Mouse (Mus musculus) mature B cell (primary cell): ENCODE data around the gene Rasgrp2.

Experiments
- in situ Hi-C: fragments of 300-500 bp; cut with MboI; formaldehyde crosslinking; loops from 2 replicates; pipeline ENCODE4 v1.14.3; 2019

Gene Rasgrp2

GRCm38 (mm10) chr19:6407816-6408510 lies 8.8 kb downstream of the Rasgrp2 start:
- in situ Hi-C loops: no loop called here

- in situ Hi-C loops: no loop called here
Observed at GRCm38 (mm10) chr19:6408749-6409148, 9.6 kb downstream of the Rasgrp2 start.

- in situ Hi-C loops: no loop called here
Observed at GRCm38 (mm10) chr19:6409176-6409575, 10.0 kb downstream of the Rasgrp2 start.

GRCm38 (mm10) chr19:6409936-6410335 lies 10.8 kb downstream of the Rasgrp2 start:
- in situ Hi-C loops: no loop called here

- in situ Hi-C loops: no loop called here
Observed at GRCm38 (mm10) chr19:6412798-6413197, 13.7 kb downstream of the Rasgrp2 start.

GRCm38 (mm10) chr19:6415454-6415853 lies 16.3 kb downstream of the Rasgrp2 start:
- in situ Hi-C loops: no loop called here

GRCm38 (mm10) chr19:6416124-6416770 lies 17.1 kb downstream of the Rasgrp2 start:
- in situ Hi-C loops: no loop called here

GRCm38 (mm10) chr19:6416894-6417761 lies 18.0 kb downstream of the Rasgrp2 start:
- in situ Hi-C loops: no loop called here

- in situ Hi-C loops: no loop called here
Observed at GRCm38 (mm10) chr19:6418233-6418879, 19.2 kb downstream of the Rasgrp2 start, which contains the start of gene Nrxn2. TSS of gene Nrxn2 (plus strand) at chr19:6418731.

GRCm38 (mm10) chr19:6418984-6419692 lies 20.0 kb downstream of the Rasgrp2 start:
- in situ Hi-C loops: no loop called here

- in situ Hi-C loops: no loop called here
Observed at GRCm38 (mm10) chr19:6419805-6420310, 20.7 kb downstream of the Rasgrp2 start.

GRCm38 (mm10) chr19:6420481-6421210 lies 21.5 kb downstream of the Rasgrp2 start:
- in situ Hi-C loops: no loop called here

GRCm38 (mm10) chr19:6421211-6421590 lies 22.1 kb downstream of the Rasgrp2 start:
- in situ Hi-C loops: no loop called here

- in situ Hi-C loops: no loop called here
Observed at GRCm38 (mm10) chr19:6422014-6422413, 22.9 kb downstream of the Rasgrp2 start.

GRCm38 (mm10) chr19:6423241-6423640 lies 24.1 kb downstream of the Rasgrp2 start:
- in situ Hi-C loops: no loop called here

- in situ Hi-C loops: no loop called here
Observed at GRCm38 (mm10) chr19:6424137-6424881, 25.2 kb downstream of the Rasgrp2 start.

GRCm38 (mm10) chr19:6425595-6425994 lies 26.5 kb downstream of the Rasgrp2 start:
- in situ Hi-C loops: no loop called here

GRCm38 (mm10) chr19:6426703-6427500 lies 27.8 kb downstream of the Rasgrp2 start:
- in situ Hi-C loops: no loop called here
